In genomic region chr17:47386649-47387048, GRCm38 (mm10) we compare ENCODE assay signal across 9 mouse cellular contexts. TPM values are rescaled to one million over a fixed set of nuclear protein-coding genes. Genes with fewer than 3 reads are reported as not detected.
DNase-seq lines count a peak whose midpoint lies in the region; ATAC-seq and TF ChIP-seq lines count a peak whose summit lies in the region.
"Had no signal": no experiment of that assay in that cellular context is flagged by ENCODE, and none has a peak within 500 bp of the region (broad histone marks: within the 10 kb centered on the region; RNA-seq: fewer than 3 reads in every experiment).

No protein-coding gene starts in this region.

- no peak for TF ChIP-seq EP300 in liver, postnatal 0 days (IDR thresholded peaks at IDR 0.05; ENCODE audit: low read depth)

- H3K4me1 ChIP-seq in cortical plate, adult 2 months (ENCODE audit: control insufficient read depth, insufficient read depth, low read length) = no peaks in the 10 kb centered on the region
- H3K4me1 ChIP-seq in liver, postnatal 0 days (ENCODE audit: insufficient read depth) = no peaks in the 10 kb centered on the region
- H3K4me1 ChIP-seq: limb, embryonic 13.5 days had no signal

- 61% methylated on average over 4 of the region's 4 CpGs for WGBS in liver, postnatal 0 days (ENCODE audit: insufficient replicate concordance)

- DNase-seq in gastrocnemius, adult 18-20 months (ENCODE audit: low spot score) = peak; percentile 15
- DNase-seq in gastrocnemius, postnatal 14 days = no peak
- DNase-seq in ovary, postnatal 10 days (ENCODE audit: low spot score) = peak; percentile 27
- DNase-seq in ovary, adult 18-20 months (ENCODE audit: low spot score) = no peak
- DNase-seq in liver, postnatal 0 days = peak; percentile 78
- DNase-seq in spleen, postnatal 14 days (ENCODE audit: low spot score in 2 of 2) = peak; percentile 29 to 64
- DNase-seq in layer of hippocampus, adult 9-10 months (ENCODE audit: low spot score) = no peak

- H3K27ac ChIP-seq in cortical plate, adult 2 months (ENCODE audit: insufficient read depth, low read length) = no peak overlapping the region
- H3K27ac ChIP-seq in liver, postnatal 0 days (ENCODE audit: low read depth) = no peak overlapping the region
- H3K27ac ChIP-seq: limb, embryonic 13.5 days had no signal

- no peak overlapping the region for H3K4me2 ChIP-seq in liver, postnatal 0 days (ENCODE audit: low read depth, low read length)
- H3K4me2 ChIP-seq: limb, embryonic 13.5 days had no signal

- TF ChIP-seq CTCF in cortical plate, adult 2 months (IDR thresholded peaks at IDR 0.05; ENCODE audit: extremely low read depth, insufficient read depth, low read length) = peak; percentile 62
- peak; percentile 89 for TF ChIP-seq CTCF in liver, postnatal 0 days (IDR thresholded peaks at IDR 0.05; ENCODE audit: low read depth)

- no peak overlapping the region for H3K4me3 ChIP-seq in cortical plate, adult 2 months (ENCODE audit: insufficient read depth, low read length)
- no peak overlapping the region for H3K4me3 ChIP-seq in liver, postnatal 0 days (ENCODE audit: low read depth, low read length)
- H3K4me3 ChIP-seq: limb, embryonic 13.5 days had no signal

- no peaks in the 10 kb centered on the region for H3K9me3 ChIP-seq in liver, postnatal 0 days (ENCODE audit: low read length)
- H3K9me3 ChIP-seq: limb, embryonic 13.5 days had no signal

- TF ChIP-seq POLR2A in cortical plate, adult 2 months (IDR thresholded peaks at IDR 0.05; ENCODE audit: extremely low read depth, insufficient read depth, low read length) = no peak

- no peak overlapping the region for H3K9ac ChIP-seq in liver, postnatal 0 days (replicated peaks)
- H3K9ac ChIP-seq: limb, embryonic 13.5 days had no signal

- intact Hi-C loops in gastrocnemius, postnatal 14 days (cut with DNase I; ENCODE audit: low total_unique reads) = loop anchor here (10.0 kb wide), 1 partner anchor 98 kb away; no protein-coding TSS in a partner anchor

- no peaks in the 10 kb centered on the region for H3K27me3 ChIP-seq in liver, postnatal 0 days (ENCODE audit: insufficient read depth, low read length)

- no peak for ATAC-seq in liver, postnatal 0 days

- no peaks in the 10 kb centered on the region for H3K36me3 ChIP-seq in liver, postnatal 0 days (replicated peaks; ENCODE audit: insufficient read depth, low read length)

RNA-seq across cellular contexts. Expression of gene Guca1b, which starts 1.5 kb away (rescaled TPM):
- under 1 TPM; 0.36 to 0.41 TPM for total RNA-seq in gastrocnemius, adult 18-20 months (2021)
- total RNA-seq in gastrocnemius, postnatal 14 days (2021) = under 1 TPM; 0.22 to 0.41 TPM
- 1.2 and 1.3 TPM in 2 replicates for polyA plus RNA-seq in cortical plate, adult 2 months (2012; rRNA removed)
- 0.11 and 0.13 TPM in 2 replicates for polyA plus RNA-seq in liver, postnatal 0 days (2015; fragmentation: Nextera tagmentation; extraction: Ambion mirVana)

RNA-seq across cellular contexts. Expression of gene Guca1a, which starts 13.7 kb away (rescaled TPM):
- total RNA-seq in gastrocnemius, adult 18-20 months (2021) = not detected
- under 1 TPM; 0.27 to 0.66 TPM for total RNA-seq in gastrocnemius, postnatal 14 days (2021)
- 0.21 and 0.47 TPM in 2 replicates for polyA plus RNA-seq in cortical plate, adult 2 months (2012; rRNA removed)
- polyA plus RNA-seq in liver, postnatal 0 days (2015; fragmentation: Nextera tagmentation; extraction: Ambion mirVana) = 1.5 TPM in 2 replicates

RNA-seq across cellular contexts. Expression of gene Mrps10, which starts 18.0 kb away (rescaled TPM):
- 10 to 100 TPM; 32.9 to 34.1 TPM for total RNA-seq in gastrocnemius, adult 18-20 months (2021)
- total RNA-seq in gastrocnemius, postnatal 14 days (2021) = 10 to 100 TPM; 36.8 to 40.7 TPM
- polyA plus RNA-seq in cortical plate, adult 2 months (2012; rRNA removed) = 45.1 and 47.7 TPM in 2 replicates
- 46.6 and 47.5 TPM in 2 replicates for polyA plus RNA-seq in liver, postnatal 0 days (2015; fragmentation: Nextera tagmentation; extraction: Ambion mirVana)

RNA-seq across cellular contexts. Expression of gene AI661453, which starts 49.8 kb away (rescaled TPM):
- under 1 TPM; 0.39 to 0.64 TPM for total RNA-seq in gastrocnemius, adult 18-20 months (2021)
- under 1 TPM; 0.31 to 0.49 TPM for total RNA-seq in gastrocnemius, postnatal 14 days (2021)
- 0.25 and 0.28 TPM in 2 replicates for polyA plus RNA-seq in cortical plate, adult 2 months (2012; rRNA removed)
- 1.0 and 1.6 TPM in 2 replicates for polyA plus RNA-seq in liver, postnatal 0 days (2015; fragmentation: Nextera tagmentation; extraction: Ambion mirVana)

RNA-seq across cellular contexts. Expression of gene 1700001C19Rik, which starts 50.5 kb away (rescaled TPM):
- total RNA-seq in gastrocnemius, adult 18-20 months (2021) = not detected
- total RNA-seq in gastrocnemius, postnatal 14 days (2021) = not detected
- 0.21 and 0.33 TPM in 2 replicates for polyA plus RNA-seq in cortical plate, adult 2 months (2012; rRNA removed)
- polyA plus RNA-seq in liver, postnatal 0 days (2015; fragmentation: Nextera tagmentation; extraction: Ambion mirVana) = 7.5 and 7.8 TPM in 2 replicates

Comparison
In these comparisons a context has a peak if more than half of its experiments do, and no peak if none do; other contexts are left out.
1. DNase-seq: peak in gastrocnemius, adult 18-20 months (single experiment), ovary, postnatal 10 days (single experiment), liver, postnatal 0 days (single experiment) and spleen, postnatal 14 days (2 of 2); none in gastrocnemius, postnatal 14 days (single experiment), ovary, adult 18-20 months (single experiment) and layer of hippocampus, adult 9-10 months (single experiment).